Mouse (Mus musculus): ENCODE measurements at regions not wholly inside any gene's neighbourhood (a gene's known extent, or its start where the extent isn't known, plus 50 kb on each side); places are given as distances from the start of the nearest gene placed in this dataset.

DNA sequence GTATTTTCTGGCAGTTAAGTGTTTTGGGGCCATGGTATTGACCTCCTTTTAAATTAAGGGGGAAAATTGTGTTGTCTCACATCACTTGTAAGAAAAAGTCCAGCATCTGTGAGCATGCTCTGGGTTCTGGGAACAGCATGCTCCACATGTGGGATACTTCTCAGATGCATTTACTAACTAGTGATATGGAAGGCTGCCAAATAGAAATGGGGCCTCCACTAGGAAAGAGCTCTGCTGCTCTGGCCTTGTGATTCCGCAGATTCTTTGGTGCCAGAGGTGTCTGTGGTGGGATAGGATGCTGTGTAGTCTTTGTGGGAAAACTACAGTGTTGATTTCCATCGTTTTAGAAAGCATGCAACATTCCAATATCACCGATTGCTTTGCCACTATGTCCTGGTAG, 111.2 kb upstream of the Hey2 start:
- DNase-seq (ENCODE audit: low spot score) = no peak

DNA sequence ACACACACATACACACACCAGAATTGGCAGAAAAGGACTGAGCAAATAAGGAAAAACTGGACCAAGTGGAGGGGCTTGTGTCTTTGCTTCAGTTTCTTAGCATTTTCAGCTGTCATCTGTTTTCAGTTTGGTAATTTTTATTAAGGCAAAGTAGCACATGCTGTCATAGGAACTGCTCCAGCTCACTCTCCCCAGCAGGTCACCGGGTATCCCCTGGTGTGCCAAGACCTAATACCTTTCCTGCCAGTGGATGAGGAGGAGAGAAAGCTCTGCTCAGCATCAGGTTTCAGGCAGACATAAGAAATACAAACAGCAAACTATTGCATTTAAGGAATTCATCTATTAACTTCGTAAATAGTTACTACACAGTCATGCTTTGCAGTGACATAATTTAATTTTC, 109.8 kb upstream of the Hey2 start:
- Histone ChIP-seq H3K27me3 (ENCODE audit: insufficient read depth, low read length) (no peaks in the 10 kb centered on the region), H3K36me3 (ENCODE audit: insufficient read depth, low read length) (no peaks in the 10 kb centered on the region), H3K27ac (no peak overlapping the region), H3K4me2 (ENCODE audit: low read length) (no peak overlapping the region), H3K9ac (ENCODE audit: low read depth, low read length) (no peak overlapping the region), H3K9me3 (replicated peaks; ENCODE audit: low read length) (no peaks in the 10 kb centered on the region), H3K4me1 (replicated peaks; ENCODE audit: insufficient read depth, low read length) (no peaks in the 10 kb centered on the region), H3K4me3 (replicated peaks; ENCODE audit: low read depth, low read length) (no peak overlapping the region)
- WGBS = 53% methylated on average over 2 of the region's 2 CpGs
- DNase-seq (ENCODE audit: low spot score) (no peak), ATAC-seq (replicated peaks; ENCODE audit: low FRiP score, low read depth) (no peak)
- TF ChIP-seq CTCF (IDR thresholded peaks at IDR 0.05; ENCODE audit: low read depth) = no peak

More for the DNA sequence above, 111.2 kb upstream of the Hey2 start:
- no peaks in the 10 kb centered on the region for H3K9me3 ChIP-seq (replicated peaks; ENCODE audit: low read length)
- H3K36me3 ChIP-seq (ENCODE audit: insufficient read depth, low read length) = no peaks in the 10 kb centered on the region
- no peak overlapping the region for H3K4me3 ChIP-seq (replicated peaks; ENCODE audit: low read depth, low read length)
- H3K4me1 ChIP-seq (replicated peaks; ENCODE audit: insufficient read depth, low read length) = no peaks in the 10 kb centered on the region
- H3K4me2 ChIP-seq (ENCODE audit: low read length) = no peak overlapping the region
- no peaks in the 10 kb centered on the region for H3K27me3 ChIP-seq (ENCODE audit: insufficient read depth, low read length)
- no peak for ATAC-seq (replicated peaks; ENCODE audit: low FRiP score, low read depth)
- H3K9ac ChIP-seq (ENCODE audit: low read depth, low read length) = no peak overlapping the region
- no peak for TF ChIP-seq CTCF (IDR thresholded peaks at IDR 0.05; ENCODE audit: low read depth)
- no peak overlapping the region for H3K27ac ChIP-seq
- 76% methylated on average over 3 of the region's 3 CpGs for WGBS

DNA sequence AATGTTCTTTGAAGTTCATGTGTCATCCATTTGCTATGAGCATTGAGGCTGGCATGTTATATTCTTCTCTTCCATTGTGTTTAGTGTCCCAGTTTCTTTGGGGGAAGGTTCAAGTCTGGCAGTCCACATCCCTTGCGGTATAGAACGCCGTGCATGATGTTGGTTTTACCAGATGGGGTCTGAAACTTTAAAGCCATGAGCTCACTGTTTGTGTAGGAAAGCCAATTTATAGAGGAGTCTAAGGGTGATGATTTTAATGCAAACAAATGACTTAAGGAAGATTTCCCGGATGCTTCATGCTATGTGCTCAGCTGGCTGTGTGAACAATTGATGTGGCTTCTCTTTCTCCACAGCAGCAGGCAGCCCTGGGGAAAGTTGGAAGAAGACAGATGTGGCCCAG, 104.0 kb upstream of the Hey2 start:
- H3K4me2 ChIP-seq (ENCODE audit: low read length) = no peak overlapping the region
- DNase-seq (ENCODE audit: low spot score) (no peak), ATAC-seq (replicated peaks; ENCODE audit: low FRiP score, low read depth) (no peak)
- no peak for TF ChIP-seq CTCF (IDR thresholded peaks at IDR 0.05; ENCODE audit: low read depth)
- no peaks in the 10 kb centered on the region for H3K9me3 ChIP-seq (replicated peaks; ENCODE audit: low read length)
- 69% methylated on average over 4 of the region's 4 CpGs for WGBS
- no peaks in the 10 kb centered on the region for H3K27me3 ChIP-seq (ENCODE audit: insufficient read depth, low read length)
- no peak overlapping the region for H3K4me3 ChIP-seq (replicated peaks; ENCODE audit: low read depth, low read length)
- H3K9ac ChIP-seq (ENCODE audit: low read depth, low read length) = no peak overlapping the region
- no peaks in the 10 kb centered on the region for H3K4me1 ChIP-seq (replicated peaks; ENCODE audit: insufficient read depth, low read length)
- no peak overlapping the region for H3K27ac ChIP-seq
- no peaks in the 10 kb centered on the region for H3K36me3 ChIP-seq (ENCODE audit: insufficient read depth, low read length)

DNA sequence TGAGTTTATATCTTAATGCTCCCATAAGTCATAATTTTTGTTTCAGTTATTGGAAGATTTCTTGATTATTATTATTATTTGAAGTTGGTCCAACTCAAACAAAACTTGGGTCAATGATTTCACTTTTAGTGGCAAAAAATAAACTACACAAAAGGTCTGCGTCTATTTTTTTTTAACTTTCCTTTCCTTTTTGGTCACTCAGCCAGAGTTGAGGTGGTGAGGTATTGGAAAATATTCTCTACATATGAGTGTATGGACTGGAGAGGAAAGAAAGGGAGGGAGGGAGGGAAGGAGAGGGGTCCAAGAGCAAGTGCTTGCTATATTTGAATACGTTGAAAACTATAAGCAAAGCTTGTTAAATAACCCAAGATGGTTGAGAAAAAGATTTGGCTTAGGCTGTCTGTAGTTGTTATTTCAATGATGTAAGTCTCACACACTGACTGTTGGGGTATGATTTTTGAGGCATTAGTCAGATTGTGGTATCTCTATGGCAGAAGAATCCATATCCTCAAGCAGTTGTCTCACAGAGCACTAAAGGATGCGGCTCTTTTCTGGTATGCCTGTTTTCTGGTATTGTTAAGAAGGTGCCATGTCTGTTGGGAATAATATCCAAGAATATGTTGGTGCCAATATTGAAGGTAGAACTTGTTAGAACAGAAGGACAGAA, 75.9 kb upstream of the Hey2 start:
- WGBS = 87% methylated on average over 3 of the region's 3 CpGs
- Histone ChIP-seq H3K4me2 (ENCODE audit: low read length) (no peak overlapping the region), H3K27me3 (ENCODE audit: insufficient read depth, low read length) (no peaks in the 10 kb centered on the region), H3K27ac (no peak overlapping the region), H3K4me1 (replicated peaks; ENCODE audit: insufficient read depth, low read length) (no peaks in the 10 kb centered on the region), H3K4me3 (replicated peaks; ENCODE audit: low read depth, low read length) (no peak overlapping the region), H3K9me3 (replicated peaks; ENCODE audit: low read length) (no peaks in the 10 kb centered on the region), H3K9ac (ENCODE audit: low read depth, low read length) (no peak overlapping the region), H3K36me3 (ENCODE audit: insufficient read depth, low read length) (no peaks in the 10 kb centered on the region)
- ATAC-seq (replicated peaks; ENCODE audit: low FRiP score, low read depth) (no peak), DNase-seq (ENCODE audit: low spot score) (no peak)
- TF ChIP-seq CTCF (IDR thresholded peaks at IDR 0.05; ENCODE audit: low read depth) = no peak

DNA sequence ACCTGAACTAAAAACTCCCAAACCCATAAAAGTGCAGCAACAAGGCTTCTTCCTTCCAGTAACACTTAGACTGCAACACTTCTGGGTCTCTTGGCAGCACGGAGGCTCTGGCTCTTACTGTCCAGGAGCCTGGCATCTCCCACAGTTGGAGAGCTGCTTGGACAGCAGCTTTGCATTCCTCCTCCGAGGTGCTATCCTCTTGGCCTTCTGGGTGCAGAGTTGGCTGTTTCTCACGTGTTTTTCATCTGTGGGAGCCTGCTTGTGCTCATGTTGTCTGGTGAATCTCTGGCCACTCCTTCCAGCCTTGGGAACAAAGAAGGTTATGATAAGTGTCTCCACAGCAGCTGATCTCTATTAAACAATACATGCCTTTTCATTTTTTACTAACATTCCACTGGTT, 51.2 kb upstream of the Hey2 start:
- Histone ChIP-seq H3K4me1 (replicated peaks; ENCODE audit: insufficient read depth, low read length) (no peaks in the 10 kb centered on the region), H3K9me3 (replicated peaks; ENCODE audit: low read length) (no peaks in the 10 kb centered on the region), H3K27ac (no peak overlapping the region), H3K9ac (ENCODE audit: low read depth, low read length) (no peak overlapping the region), H3K36me3 (ENCODE audit: insufficient read depth, low read length) (no peaks in the 10 kb centered on the region), H3K4me3 (replicated peaks; ENCODE audit: low read depth, low read length) (no peak overlapping the region), H3K4me2 (ENCODE audit: low read length) (no peak overlapping the region), H3K27me3 (ENCODE audit: insufficient read depth, low read length) (no peaks in the 10 kb centered on the region)
- no peak for DNase-seq (ENCODE audit: low spot score)
- TF ChIP-seq CTCF (IDR thresholded peaks at IDR 0.05; ENCODE audit: low read depth) = no peak
- 34% methylated on average over 3 of the region's 3 CpGs for WGBS
- ATAC-seq (replicated peaks; ENCODE audit: low FRiP score, low read depth) = no peak
